Mouse (Mus musculus) MEL (cell line): Measurements from ENCODE around the gene Ippk. TPM values are rescaled to one million over a fixed set of nuclear protein-coding genes. Genes with fewer than 3 reads are reported as not detected.

Experiments
- DNase-seq: peaks from one replicate; pipeline ENCODE4 v3.0.0; 2011; ENCODE audit warnings: low read depth, low spot score
- H3K27ac ChIP-seq: 2 replicates; pipeline ENCODE4 v1.5.1; 2012; ENCODE audit warnings: low read depth, mild to moderate bottlenecking, control low read depth, low read length, moderate library complexity; ENCODE audit not compliant: control insufficient read depth
- H3K27me3 ChIP-seq, 2 experiments: fragments of 150-350 bp in 1 of 2; sonication (generic) in 1 of 2; 2 replicates each; pipeline ENCODE4 v1.6.1; 2012; ENCODE audit warnings: low read length in 2 of 2, mild to moderate bottlenecking in 2 of 2, improper control_type of control experiment in 1 of 2, moderate library complexity in 1 of 2; ENCODE audit not compliant: insufficient read depth in 2 of 2, control insufficient read depth in 1 of 2
- H3K36me3 ChIP-seq, 2 experiments: 2 replicates each; pipeline ENCODE4 v1.6.1; 2012 to 2014; ENCODE audit warnings: low read length in 2 of 2, improper control_type of control experiment in 1 of 2, inconsistent platforms in 1 of 2, mild to moderate bottlenecking in 1 of 2; ENCODE audit not compliant: insufficient read depth in 2 of 2, control insufficient read depth in 1 of 2
- H3K4me1 ChIP-seq, 2 experiments: fragments of 150-350 bp in 1 of 2; sonication (generic) in 1 of 2; 2 replicates each; pipeline ENCODE4 v1.6.1; 2012; ENCODE audit warnings: low read length in 2 of 2, improper control_type of control experiment in 1 of 2, mild to moderate bottlenecking in 1 of 2; ENCODE audit not compliant: insufficient read depth in 2 of 2, control insufficient read depth in 1 of 2
- H3K4me3 ChIP-seq, 2 experiments: fragments of 150-350 bp in 1 of 2; sonication (generic) in 1 of 2; 2 replicates each; pipeline ENCODE4 v1.5.1; 2012; ENCODE audit warnings: low read depth in 2 of 2, low read length in 2 of 2, mild to moderate bottlenecking in 2 of 2, moderate library complexity in 2 of 2, control low read depth in 1 of 2, improper control_type of control experiment in 1 of 2; ENCODE audit not compliant: control insufficient read depth in 1 of 2, insufficient read depth in 1 of 2
- H3K79me2 ChIP-seq: 2 replicates; pipeline ENCODE4 v1.6.1; 2012; ENCODE audit warnings: mild to moderate bottlenecking, low read length, moderate library complexity; ENCODE audit not compliant: control insufficient read depth, poor library complexity, insufficient read depth
- H3K9ac ChIP-seq: 2 replicates; pipeline ENCODE4 v1.6.1; 2012; ENCODE audit warnings: low read depth, mild to moderate bottlenecking, control low read depth, low read length, moderate library complexity; ENCODE audit not compliant: control insufficient read depth, poor library complexity, severe bottlenecking
- H3K9me3 ChIP-seq: fragments of 150-350 bp; sonication (generic); replicated peaks from 2 replicates; pipeline ENCODE4 v1.6.1; 2012; ENCODE audit warnings: mild to moderate bottlenecking, low read length, improper control_type of control experiment, moderate library complexity; ENCODE audit not compliant: insufficient read depth
- BHLHE40 ChIP-seq: IDR thresholded peaks from 2 replicates; pipeline ENCODE4 v1.6.1; 2012; ENCODE audit warnings: low read depth, mild to moderate bottlenecking, inconsistent platforms, low read length, improper control_type of control experiment, borderline replicate concordance
- CHD1 ChIP-seq: IDR thresholded peaks from 2 replicates; pipeline ENCODE4 v1.6.1; 2012; ENCODE audit warnings: low read depth, mild to moderate bottlenecking, inconsistent platforms, low read length, improper control_type of control experiment
- ETS1 ChIP-seq: IDR thresholded peaks from 2 replicates; pipeline ENCODE4 v1.6.1; 2012; ENCODE audit warnings: low read depth, mild to moderate bottlenecking, inconsistent platforms, low read length, improper control_type of control experiment, moderate library complexity
- GATA1 ChIP-seq: IDR thresholded peaks from 2 replicates; pipeline ENCODE4 v1.6.1; 2011; ENCODE audit warnings: low read depth, low read length, improper control_type of control experiment
- HCFC1 ChIP-seq: IDR thresholded peaks from 2 replicates; pipeline ENCODE4 v1.6.1; 2012; ENCODE audit warnings: low read depth, mild to moderate bottlenecking, inconsistent platforms, low read length, improper control_type of control experiment, moderate library complexity
- JUND ChIP-seq: IDR thresholded peaks from 2 replicates; pipeline ENCODE4 v1.6.1; 2011; ENCODE audit warnings: low read depth, mild to moderate bottlenecking, improper control_type of control experiment, low read length
- KAT2A ChIP-seq: conservative IDR thresholded peaks from 2 replicates; pipeline ENCODE4 v1.6.1; 2012; ENCODE audit warnings: low read depth, low read length, improper control_type of control experiment, inconsistent platforms
- MAFK ChIP-seq: IDR thresholded peaks from 2 replicates; pipeline ENCODE4 v1.6.1; 2011; ENCODE audit warnings: low read depth, mild to moderate bottlenecking, low read length, improper control_type of control experiment, borderline replicate concordance
- MEF2A ChIP-seq: IDR thresholded peaks from 2 replicates; pipeline ENCODE4 v1.6.1; 2014; ENCODE audit warnings: low read depth, mild to moderate bottlenecking, inconsistent platforms, low read length, improper control_type of control experiment; ENCODE audit not compliant: poor library complexity, insufficient replicate concordance, severe bottlenecking; ENCODE audit errors: extremely low read depth
- MXI1 ChIP-seq: IDR thresholded peaks from 2 replicates; pipeline ENCODE4 v1.6.1; 2011; ENCODE audit warnings: mild to moderate bottlenecking, low read depth, low read length, improper control_type of control experiment
- MYC ChIP-seq: IDR thresholded peaks from 2 replicates; pipeline ENCODE4 v1.6.1; 2011; ENCODE audit warnings: low read depth, mild to moderate bottlenecking, low read length, improper control_type of control experiment, moderate library complexity
- NELFE ChIP-seq: IDR thresholded peaks from 2 replicates; pipeline ENCODE4 v1.6.1; 2011; ENCODE audit warnings: low read depth, low read length, improper control_type of control experiment
- POLR2A ChIP-seq, 2 experiments: IDR thresholded peaks; 2 replicates each; pipeline ENCODE4 v1.6.1; 2011 to 2012; ENCODE audit warnings: low read length in 2 of 2, mild to moderate bottlenecking in 2 of 2, control low read depth in 1 of 2, improper control_type of control experiment in 1 of 2, low read depth in 1 of 2, moderate library complexity in 1 of 2; ENCODE audit not compliant: control insufficient read depth in 1 of 2, insufficient read depth in 1 of 2, poor library complexity in 1 of 2
- POLR2AphosphoS5 ChIP-seq: IDR thresholded peaks from 2 replicates; pipeline ENCODE4 v1.6.1; 2012; ENCODE audit warnings: low read depth, borderline replicate concordance, mild to moderate bottlenecking, inconsistent platforms, low read length, moderate library complexity, mixed read lengths
- RAD21 ChIP-seq: IDR thresholded peaks from 2 replicates; pipeline ENCODE4 v1.6.1; 2011; ENCODE audit warnings: mild to moderate bottlenecking, low read depth, low read length, improper control_type of control experiment
- SIN3A ChIP-seq: IDR thresholded peaks from 2 replicates; pipeline ENCODE4 v1.6.1; 2012; ENCODE audit warnings: low read length, improper control_type of control experiment, inconsistent platforms
- SMC3 ChIP-seq: IDR thresholded peaks from 2 replicates; pipeline ENCODE4 v1.6.1; 2011; ENCODE audit warnings: low read depth, low read length, improper control_type of control experiment
- TCF12 ChIP-seq: IDR thresholded peaks from 2 replicates; pipeline ENCODE4 v1.6.1; 2014; ENCODE audit warnings: low read depth, mild to moderate bottlenecking, inconsistent platforms, low read length, improper control_type of control experiment, moderate library complexity
- ZMIZ1 ChIP-seq: IDR thresholded peaks from 2 replicates; pipeline ENCODE4 v1.6.1; 2012; ENCODE audit warnings: low read depth, mild to moderate bottlenecking, inconsistent platforms, low read length, improper control_type of control experiment, moderate library complexity
- ZNF384 ChIP-seq: IDR thresholded peaks from 2 replicates; pipeline ENCODE4 v1.6.1; 2012; ENCODE audit warnings: low read depth, mild to moderate bottlenecking, inconsistent platforms, low read length, improper control_type of control experiment
- polyA plus RNA-seq, 2 experiments: library from polyadenylated mRNA; stranded (reverse) in 1 of 2; unstranded in 1 of 2; fragments of >175 nt in 1 of 2; fragments of >200 nt in 1 of 2; gene quantifications; 2 replicates each; pipeline versions ENCODE4 v1.2.1 to v1.2.4; 2012; ENCODE audit warnings: low replicate concordance in 2 of 2, low read depth in 1 of 2; ENCODE audit not compliant: insufficient read length in 2 of 2, insufficient read depth in 1 of 2, missing spikeins in 1 of 2
- total RNA-seq: library from RNA; depleted of rRNA; stranded (reverse); fragments of 300-350 nt; gene quantifications from 2 replicates; pipeline ENCODE4 v1.2.3, GENCODE M21; 2012

Gene Ippk
- total and polyA plus RNA-seq, 3 experiments: 14.0 to 19.6 TPM; not detected in 1

DNA sequence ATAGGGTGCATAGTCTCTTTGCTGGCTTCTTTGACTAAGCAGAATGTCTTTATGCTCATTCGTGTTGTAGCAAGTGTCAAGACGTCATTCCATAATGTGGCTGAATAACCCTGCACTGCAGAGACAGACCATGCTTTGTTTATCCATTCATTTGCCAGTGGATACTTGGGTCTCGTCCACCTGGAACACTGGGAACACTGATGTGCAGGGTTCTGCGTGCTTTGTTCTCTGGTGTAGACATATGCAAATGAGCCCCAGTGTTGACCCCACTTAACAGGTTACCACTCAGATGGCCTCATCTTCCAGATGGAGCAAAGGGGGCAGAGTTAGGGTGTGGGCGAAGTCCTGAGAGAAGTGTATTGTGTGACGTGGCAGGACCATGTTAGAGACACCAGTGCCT, 46.7 kb upstream of the Ippk start:
- H3K9ac ChIP-seq: no peak overlapping the region
- no peak for DNase-seq
- no peaks in the 10 kb centered on the region for H3K4me1 ChIP-seq
- peaks cover 0 to 1% of the 10 kb centered on the region in 2 experiments; a peak in 1 of 4 replicates for H3K36me3 ChIP-seq
- no peaks in the 10 kb centered on the region for H3K27me3 ChIP-seq
- no peak for TF ChIP-seq MAFK
- TF ChIP-seq ZNF384: no peak
- TF ChIP-seq MEF2A: no peak
- no peak for TF ChIP-seq CHD1
- TF ChIP-seq JUND: no peak
- no peak for TF ChIP-seq HCFC1
- TF ChIP-seq GATA1: no peak
- no peak for TF ChIP-seq KAT2A
- TF ChIP-seq MYC: no peak
- no peak for TF ChIP-seq POLR2AphosphoS5
- TF ChIP-seq POLR2A (IDR thresholded peaks at IDR 0.05; ENCODE audit: control insufficient read depth in 1 of 2, insufficient read depth in 1 of 2, low read depth in 1 of 2, low read length in 2 of 2, poor library complexity in 1 of 2): no peak
- no peak for TF ChIP-seq MXI1
- no peak for TF ChIP-seq ZMIZ1
- TF ChIP-seq SIN3A: no peak
- no peak for TF ChIP-seq NELFE
- no peak for TF ChIP-seq RAD21
- TF ChIP-seq ETS1: no peak
- TF ChIP-seq BHLHE40: no peak
- TF ChIP-seq SMC3: no peak
- TF ChIP-seq TCF12: no peak
- H3K9me3 ChIP-seq: no peaks in the 10 kb centered on the region
- no peak overlapping the region for H3K27ac ChIP-seq
- H3K4me3 ChIP-seq: no peak overlapping the region
- H3K79me2 ChIP-seq: no peaks in the 10 kb centered on the region

DNA sequence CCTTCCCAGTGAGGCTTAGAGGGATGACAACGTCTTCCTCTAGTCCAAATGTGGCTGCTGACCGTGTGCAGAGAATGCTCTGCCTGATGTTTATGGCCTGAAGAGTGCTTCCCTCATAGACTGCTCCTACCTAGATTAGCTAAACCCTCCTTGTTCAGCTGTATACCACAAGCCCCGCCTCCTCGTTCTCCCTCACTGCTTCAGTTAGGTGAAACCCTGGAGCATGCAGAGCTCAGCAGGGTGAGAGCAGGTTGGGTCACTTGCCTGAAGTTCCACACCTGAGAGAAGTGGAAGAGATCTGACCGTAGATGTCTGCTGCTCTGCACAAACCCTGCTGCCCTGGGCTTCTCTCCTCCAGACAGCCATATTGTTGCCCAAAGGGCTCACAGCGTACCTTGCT, 46.3 kb upstream of the Ippk start:
- no peaks in the 10 kb centered on the region for H3K27me3 ChIP-seq
- no peak overlapping the region for H3K27ac ChIP-seq
- no peak for TF ChIP-seq MXI1
- no peak for TF ChIP-seq RAD21
- H3K4me3 ChIP-seq: no peak overlapping the region
- H3K9me3 ChIP-seq: no peaks in the 10 kb centered on the region
- no peak overlapping the region for H3K9ac ChIP-seq
- H3K4me1 ChIP-seq: no peaks in the 10 kb centered on the region
- no peaks in the 10 kb centered on the region for H3K79me2 ChIP-seq
- DNase-seq: no peak
- H3K36me3 ChIP-seq: peaks cover 0 to 1% of the 10 kb centered on the region in 2 experiments; a peak in 1 of 4 replicates
